Mouse (Mus musculus) cerebellum, postnatal 14 days (tissue): ENCODE measurements around the gene Npm3.

Experiments
- DNase-seq, 2 experiments: peaks; one replicate each; pipeline ENCODE4 v3.0.0; 2021; ENCODE audit warnings: mixed read lengths in 2 of 2

Npm3 gene

GRCm38 (mm10) chr19:45751881-45752280 is 2.5 kb upstream of the Npm3 start:
- DNase-seq: no peak

- no peak for DNase-seq
These were observed 624 bp downstream of the Npm3 start for GRCm38 (mm10) chr19:45748691-45749242.

- peak; percentile 23 to 31 for DNase-seq
These were observed 1.2 kb downstream of the Npm3 start for GRCm38 (mm10) chr19:45748206-45748605.

- DNase-seq: peak; percentile 91 to 93
These were observed 2.1 kb downstream of the Npm3 start for GRCm38 (mm10) chr19:45747028-45747867.

- DNase-seq: peak; percentile 84 to 86
These were observed 3.0 kb downstream of the Npm3 start for GRCm38 (mm10) chr19:45746153-45747020.

GRCm38 (mm10) chr19:45745344-45746152 is 3.8 kb downstream of the Npm3 start:
- no peak for DNase-seq

GRCm38 (mm10) chr19:45743619-45744018 is 5.8 kb downstream of the Npm3 start:
- no peak for DNase-seq

GRCm38 (mm10) chr19:45742984-45743575 is 6.3 kb downstream of the Npm3 start:
- DNase-seq: no peak

- DNase-seq: no peak
These were observed 7.0 kb downstream of the Npm3 start, which contains the start of gene Fgf8 for GRCm38 (mm10) chr19:45742218-45742983. Fgf8 (minus strand) TSS chr19:45742915.

GRCm38 (mm10) chr19:45741431-45742217 is 7.8 kb downstream of the Npm3 start:
- no peak for DNase-seq

- DNase-seq: no peak
These were observed 8.6 kb downstream of the Npm3 start for GRCm38 (mm10) chr19:45740817-45741216.

- no peak for DNase-seq
These were observed 9.2 kb downstream of the Npm3 start for GRCm38 (mm10) chr19:45740233-45740632.

GRCm38 (mm10) chr19:45738521-45738920 is 10.9 kb downstream of the Npm3 start:
- DNase-seq: no peak

GRCm38 (mm10) chr19:45737846-45738484 is 11.4 kb downstream of the Npm3 start:
- no peak for DNase-seq

- DNase-seq: peak; percentile 42 to 55
These were observed 12.1 kb downstream of the Npm3 start for GRCm38 (mm10) chr19:45737208-45737845.

GRCm38 (mm10) chr19:45736855-45737207 is 12.6 kb downstream of the Npm3 start:
- DNase-seq: peak in 1 of 2 experiments; percentile 52

- DNase-seq: no peak
These were observed 13.2 kb downstream of the Npm3 start for GRCm38 (mm10) chr19:45736241-45736640.

- no peak for DNase-seq
These were observed 14.6 kb downstream of the Npm3 start for GRCm38 (mm10) chr19:45734762-45735161.

- no peak for DNase-seq
These were observed 15.2 kb downstream of the Npm3 start for GRCm38 (mm10) chr19:45734191-45734590.
